8 mouse cellular contexts compared by ENCODE assay signal in genomic region chr4:63181556-63181955, GRCm38 (mm10). TPM values are rescaled to one million over a fixed set of nuclear protein-coding genes. Genes with fewer than 3 reads are reported as not detected.
DNase-seq lines count a peak whose midpoint lies in the region; ATAC-seq and TF ChIP-seq lines count a peak whose summit lies in the region.

No protein-coding gene starts in this region.

- no peak overlapping the region for H3K9ac ChIP-seq in forebrain, embryonic 11.5 days (ENCODE audit: low read length)
- H3K9ac ChIP-seq in hindbrain, embryonic 11.5 days (ENCODE audit: low read depth, low read length), result no peak overlapping the region
- no peak overlapping the region for H3K9ac ChIP-seq in lung, embryonic 16.5 days (ENCODE audit: low read length)

- H3K4me2 ChIP-seq in forebrain, embryonic 11.5 days (ENCODE audit: low read depth, low read length, severe bottlenecking), result no peak overlapping the region
- H3K4me2 ChIP-seq in hindbrain, embryonic 11.5 days (replicated peaks; ENCODE audit: low read depth, low read length), result no peak overlapping the region
- no peak overlapping the region for H3K4me2 ChIP-seq in lung, embryonic 16.5 days (ENCODE audit: low read depth, low read length)

- peak; percentile 72 for DNase-seq in forebrain, embryonic 11.5 days (ENCODE audit: low spot score)
- DNase-seq in hindbrain, embryonic 11.5 days (ENCODE audit: low spot score), result peak; percentile 76
- peak; percentile 21 for DNase-seq in layer of hippocampus, adult 9-10 months (ENCODE audit: low spot score)
- DNase-seq in retina, embryonic 14.5 days (ENCODE audit: low spot score), result peak; percentile 81

- peaks cover 11% of the 10 kb centered on the region for H3K27me3 ChIP-seq in E14TG2a.4 (ENCODE audit: insufficient read depth, low read length)
- H3K27me3 ChIP-seq in forebrain, embryonic 11.5 days (ENCODE audit: control insufficient read depth, insufficient read depth, low read length), result no peaks in the 10 kb centered on the region
- no peaks in the 10 kb centered on the region for H3K27me3 ChIP-seq in hindbrain, embryonic 11.5 days (ENCODE audit: control insufficient read depth, insufficient read depth, low read length)
- no peaks in the 10 kb centered on the region for H3K27me3 ChIP-seq in lung, embryonic 16.5 days (ENCODE audit: control insufficient read depth, insufficient read depth, low read depth, low read length)

- no peak overlapping the region for H3K4me3 ChIP-seq in E14TG2a.4 (replicated peaks; ENCODE audit: low read length)
- H3K4me3 ChIP-seq in bone marrow macrophage, adult 2 months (ENCODE audit: insufficient read depth, low read length), result no peak overlapping the region
- no peak overlapping the region for H3K4me3 ChIP-seq in forebrain, embryonic 11.5 days (ENCODE audit: low read depth, low read length)
- no peak overlapping the region for H3K4me3 ChIP-seq in hindbrain, embryonic 11.5 days (ENCODE audit: low read depth, low read length)
- no peak overlapping the region for H3K4me3 ChIP-seq in lung, embryonic 16.5 days (ENCODE audit: low read length)

- TF ChIP-seq CTCF in E14TG2a.4 (conservative IDR thresholded peaks at IDR 0.05; ENCODE audit: low read length), result peak; percentile 29
- 0 out of 2 replicates have a peak, but pooled peaks have one; percentile 23 for TF ChIP-seq CTCF in bone marrow macrophage, adult 2 months (IDR thresholded peaks at IDR 0.05; ENCODE audit: low read depth, low read length)

- TF ChIP-seq POLR2A in bone marrow macrophage, adult 2 months (IDR thresholded peaks at IDR 0.05; ENCODE audit: borderline replicate concordance, low read depth, low read length), result no peak

- H3K9me3 ChIP-seq in E14TG2a.4 (ENCODE audit: low read length), result no peaks in the 10 kb centered on the region
- H3K9me3 ChIP-seq in forebrain, embryonic 11.5 days (ENCODE audit: control insufficient read depth, low read length), result no peaks in the 10 kb centered on the region
- H3K9me3 ChIP-seq in hindbrain, embryonic 11.5 days (ENCODE audit: control insufficient read depth, low read length), result no peaks in the 10 kb centered on the region
- H3K9me3 ChIP-seq in lung, embryonic 16.5 days (ENCODE audit: control insufficient read depth, low read length), result no peaks in the 10 kb centered on the region

- peak; percentile 82 for ATAC-seq in forebrain, embryonic 11.5 days (replicated peaks; ENCODE audit: low FRiP score)
- ATAC-seq in hindbrain, embryonic 11.5 days (ENCODE audit: low FRiP score), result peak; percentile 71
- peak; percentile 45; the same call in 1 of the 2 replicates for ATAC-seq in lung, embryonic 16.5 days (ENCODE audit: low read depth)
- ATAC-seq in monocyte, adult 5-6 weeks (replicated peaks; ENCODE audit: insufficient number of reproducible peaks, low FRiP score, low TSS enrichment, poor library complexity, severe bottlenecking), result no peak

- H3K4me1 ChIP-seq in E14TG2a.4 (replicated peaks; ENCODE audit: low read depth, low read length), result peaks cover 5% of the 10 kb centered on the region; the same call in 1 of the 2 replicates
- H3K4me1 ChIP-seq in bone marrow macrophage, adult 2 months (ENCODE audit: control insufficient read depth, insufficient read depth, low read length), result 0 out of 2 replicates have a peak, but pooled peaks cover 2% of the 10 kb centered on the region
- H3K4me1 ChIP-seq in forebrain, embryonic 11.5 days (replicated peaks; ENCODE audit: control insufficient read depth, insufficient read depth, low read length), result 0 out of 2 replicates have a peak, but pooled peaks cover 2% of the 10 kb centered on the region
- no peaks in the 10 kb centered on the region; the same call in 1 of the 2 replicates for H3K4me1 ChIP-seq in hindbrain, embryonic 11.5 days (replicated peaks; ENCODE audit: control insufficient read depth, insufficient read depth, low read length)
- peaks cover 9% of the 10 kb centered on the region for H3K4me1 ChIP-seq in lung, embryonic 16.5 days (replicated peaks; ENCODE audit: control insufficient read depth, insufficient read depth, low read length)

- 12% methylated on average over 5 of the region's 5 CpGs for WGBS in forebrain, embryonic 11.5 days
- 20% methylated on average over 5 of the region's 5 CpGs for WGBS in hindbrain, embryonic 11.5 days
- WGBS in lung, embryonic 16.5 days, result 3% methylated on average over 5 of the region's 5 CpGs

- no peak overlapping the region for H3K27ac ChIP-seq in bone marrow macrophage, adult 2 months (ENCODE audit: insufficient read depth, low read depth, low read length)
- no peak overlapping the region for H3K27ac ChIP-seq in forebrain, embryonic 11.5 days (ENCODE audit: low read depth, low read length)
- H3K27ac ChIP-seq in hindbrain, embryonic 11.5 days (ENCODE audit: low read depth, low read length), result no peak overlapping the region
- H3K27ac ChIP-seq in lung, embryonic 16.5 days (ENCODE audit: low read length), result no peak overlapping the region

- no peaks in the 10 kb centered on the region for H3K36me3 ChIP-seq in E14TG2a.4 (ENCODE audit: insufficient read depth, low read length)
- H3K36me3 ChIP-seq in forebrain, embryonic 11.5 days (ENCODE audit: control insufficient read depth, insufficient read depth, low read length), result no peaks in the 10 kb centered on the region
- H3K36me3 ChIP-seq in hindbrain, embryonic 11.5 days (ENCODE audit: control insufficient read depth, insufficient read depth, low read length), result no peaks in the 10 kb centered on the region
- no peaks in the 10 kb centered on the region for H3K36me3 ChIP-seq in lung, embryonic 16.5 days (ENCODE audit: control insufficient read depth, insufficient read depth, low read length)

RNA-seq across cellular contexts. Expression of gene Kif12, which starts 9.6 kb away (rescaled TPM):
- not detected in 2 replicates for polyA plus RNA-seq in bone marrow macrophage, adult 2 months (2012; ENCODE audit: insufficient read depth, insufficient read length, missing spikeins)
- not detected in 2 replicates for polyA plus RNA-seq in forebrain, embryonic 11.5 days (2014; fragmentation: Nextera tagmentation; extraction: Ambion mirVana)
- polyA plus RNA-seq in hindbrain, embryonic 11.5 days (2014; fragmentation: Nextera tagmentation; extraction: Ambion mirVana), result not detected in 2 replicates
- 4.8 and 5.4 TPM in 2 replicates for polyA plus RNA-seq in lung, embryonic 16.5 days (2015; fragmentation: Nextera tagmentation; extraction: Ambion mirVana)
- not detected in 3 replicates for total RNA-seq in monocyte, adult 5-6 weeks (2017)

RNA-seq across cellular contexts. Expression of gene Ambp, which starts 27.0 kb away (rescaled TPM):
- polyA plus RNA-seq in bone marrow macrophage, adult 2 months (2012; ENCODE audit: insufficient read depth, insufficient read length, missing spikeins), result not detected in 2 replicates
- not detected in 2 replicates for polyA plus RNA-seq in forebrain, embryonic 11.5 days (2014; fragmentation: Nextera tagmentation; extraction: Ambion mirVana)
- 0.31 TPM in 1 of 2 replicates, not detected in the other for polyA plus RNA-seq in hindbrain, embryonic 11.5 days (2014; fragmentation: Nextera tagmentation; extraction: Ambion mirVana)
- polyA plus RNA-seq in lung, embryonic 16.5 days (2015; fragmentation: Nextera tagmentation; extraction: Ambion mirVana), result 2.3 and 22.1 TPM in 2 replicates
- not detected in 3 replicates for total RNA-seq in monocyte, adult 5-6 weeks (2017)

RNA-seq across cellular contexts. Expression of gene Col27a1, which starts 32.2 kb away (rescaled TPM):
- 0.28 TPM in 1 of 2 replicates, not detected in the other for polyA plus RNA-seq in bone marrow macrophage, adult 2 months (2012; ENCODE audit: insufficient read depth, insufficient read length, missing spikeins)
- 3.4 and 3.6 TPM in 2 replicates for polyA plus RNA-seq in forebrain, embryonic 11.5 days (2014; fragmentation: Nextera tagmentation; extraction: Ambion mirVana)
- 3.7 and 4.4 TPM in 2 replicates for polyA plus RNA-seq in hindbrain, embryonic 11.5 days (2014; fragmentation: Nextera tagmentation; extraction: Ambion mirVana)
- 16.4 and 18.3 TPM in 2 replicates for polyA plus RNA-seq in lung, embryonic 16.5 days (2015; fragmentation: Nextera tagmentation; extraction: Ambion mirVana)
- total RNA-seq in monocyte, adult 5-6 weeks (2017), result 0.48 to 1.3 TPM (median 0.49 TPM) in 3 replicates

Comparison
In these comparisons a context has a peak if more than half of its experiments do, and no peak if none do; other contexts are left out.
1. DNase-seq: peak in every context shown above with its lines; median percentile 81 in retina, embryonic 14.5 days; 76 in hindbrain, embryonic 11.5 days; 72 in forebrain, embryonic 11.5 days; 21 in layer of hippocampus, adult 9-10 months.